Mouse (Mus musculus): ENCODE results near the gene Best2. TPM values are rescaled to one million over a fixed set of nuclear protein-coding genes. Genes with fewer than 3 reads are reported as not detected.

Gene Best2
- total RNA-seq (2017): not detected in 2 replicates

DNA sequence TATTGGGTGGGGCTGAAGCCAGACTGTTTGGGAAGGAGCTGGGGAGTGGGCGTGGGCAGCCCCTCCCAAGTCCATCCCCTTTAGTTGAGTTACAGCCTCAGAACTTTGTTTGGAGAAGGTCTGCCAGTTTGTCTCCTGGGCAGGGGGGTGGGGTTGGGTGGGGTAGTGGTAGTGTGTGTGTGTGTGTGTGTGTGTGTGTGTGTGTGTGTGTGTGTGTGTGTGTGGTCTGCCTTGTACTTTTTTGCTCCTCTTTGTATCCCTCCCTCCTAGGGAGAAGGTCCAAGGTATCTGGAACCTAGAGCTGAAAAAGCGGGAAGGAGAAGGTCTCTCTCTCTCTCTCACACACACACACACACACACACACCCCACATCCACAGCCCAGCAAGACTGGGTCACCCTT, at the start of gene Best2:
TSS of gene Best2 (minus strand) at position 101 of the 400 bp plus-strand sequence.
- ATAC-seq (replicated peaks; ENCODE audit: low read depth, poor library complexity, severe bottlenecking): no peak

DNA sequence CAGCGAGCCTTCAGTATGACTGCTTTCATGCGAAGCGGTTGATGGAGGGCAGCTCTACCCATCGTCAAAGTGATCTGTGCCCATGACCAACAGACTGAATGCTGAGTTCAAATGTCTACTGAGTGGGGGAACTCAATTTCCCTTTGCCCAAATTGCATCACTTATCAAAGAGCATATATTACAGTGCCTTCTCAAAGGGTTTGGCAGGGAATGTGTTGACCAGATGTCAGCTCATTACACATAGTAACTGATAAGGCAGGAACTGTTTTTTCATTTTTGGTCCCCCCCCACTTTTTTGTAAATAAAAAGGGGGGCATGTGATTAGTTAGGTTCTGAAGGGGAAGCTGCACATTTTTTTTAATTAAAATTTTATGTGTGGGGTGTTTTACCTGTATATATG, 48.3 kb upstream of the Best2 start:
- ATAC-seq (replicated peaks; ENCODE audit: low read depth, poor library complexity, severe bottlenecking): no peak

DNA sequence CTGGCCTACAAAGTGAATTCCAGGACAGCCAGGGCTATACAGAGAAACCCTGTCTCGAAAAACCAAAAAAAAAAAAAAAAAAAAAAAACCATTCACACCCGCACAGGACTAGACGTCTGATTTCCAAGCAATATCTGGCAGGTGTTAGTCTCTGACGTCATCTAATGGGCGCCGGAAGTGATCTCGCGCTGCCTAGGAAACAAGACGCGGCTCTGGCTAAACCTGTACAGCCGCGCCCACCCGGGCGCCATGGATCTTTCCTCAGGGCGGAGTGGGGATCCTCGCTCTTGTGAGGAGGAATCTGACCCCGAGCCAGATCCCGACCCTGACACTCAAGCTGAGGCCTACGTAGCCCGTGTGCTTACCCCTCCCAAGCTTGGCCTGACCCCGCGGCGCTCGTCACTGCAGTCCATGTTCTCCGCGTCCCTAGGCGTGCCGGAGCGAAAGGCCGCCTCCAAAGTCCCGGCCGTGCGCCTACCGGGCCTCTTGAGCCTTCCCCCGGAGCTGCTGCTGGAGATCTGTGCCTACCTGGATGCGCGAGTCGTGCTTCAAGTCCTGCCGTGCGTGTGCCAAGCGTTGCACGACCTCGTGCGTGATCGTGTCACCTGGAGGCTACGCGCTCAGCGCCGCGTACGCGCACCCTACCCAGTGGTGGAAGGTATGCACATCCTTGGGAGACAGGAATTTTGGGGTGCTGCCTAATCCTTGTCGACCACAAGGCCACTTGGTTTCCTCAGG, 45.7 kb upstream of the Best2 start, which contains the start of gene Fbxw9:
TSS of gene Fbxw9 (plus strand) at position 177 of the 738 bp plus-strand sequence.
- peak; percentile 90 for ATAC-seq (replicated peaks; ENCODE audit: low read depth, poor library complexity, severe bottlenecking)

DNA sequence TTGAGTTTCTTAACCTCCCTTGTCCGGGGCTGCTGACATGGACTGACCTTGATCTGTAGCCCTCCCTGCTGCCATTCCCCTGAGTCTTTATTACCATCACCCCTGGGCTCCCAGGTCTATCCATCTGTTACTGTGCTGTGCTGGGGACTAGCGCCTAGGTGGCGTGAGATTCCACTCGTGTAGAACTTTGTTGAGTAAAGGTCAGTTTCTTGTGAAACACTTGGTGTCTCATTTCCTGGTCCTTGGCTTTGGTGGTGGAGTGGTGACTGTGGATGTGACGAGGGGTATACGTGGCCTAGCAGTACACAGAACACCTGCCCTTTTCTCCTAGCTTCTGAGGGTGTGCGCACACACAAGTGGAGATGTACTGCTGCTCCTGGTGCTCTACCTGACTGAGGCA, 43.0 kb upstream of the Best2 start:
- ATAC-seq (replicated peaks; ENCODE audit: low read depth, poor library complexity, severe bottlenecking): no peak

DNA sequence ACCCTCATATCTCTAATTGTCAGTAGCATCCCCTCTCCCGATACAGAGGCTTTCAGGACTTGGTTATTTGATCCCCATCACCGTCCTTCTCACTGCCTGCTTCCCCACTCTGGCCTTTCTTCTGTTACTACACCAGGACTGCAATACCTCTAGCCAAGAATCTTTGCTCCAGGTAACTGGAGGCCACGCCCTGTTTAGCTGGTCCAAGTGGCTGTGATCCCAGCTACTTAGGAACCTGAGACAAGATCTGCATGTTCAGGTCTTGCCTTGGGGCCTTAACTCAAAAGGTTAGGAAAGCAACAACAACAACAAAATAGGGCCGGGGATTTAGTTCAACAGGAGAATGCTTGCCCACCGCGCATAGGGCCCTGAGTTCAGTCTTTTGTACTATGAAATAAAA, 29.3 kb upstream of the Best2 start:
- no peak for ATAC-seq (replicated peaks; ENCODE audit: low read depth, poor library complexity, severe bottlenecking)

DNA sequence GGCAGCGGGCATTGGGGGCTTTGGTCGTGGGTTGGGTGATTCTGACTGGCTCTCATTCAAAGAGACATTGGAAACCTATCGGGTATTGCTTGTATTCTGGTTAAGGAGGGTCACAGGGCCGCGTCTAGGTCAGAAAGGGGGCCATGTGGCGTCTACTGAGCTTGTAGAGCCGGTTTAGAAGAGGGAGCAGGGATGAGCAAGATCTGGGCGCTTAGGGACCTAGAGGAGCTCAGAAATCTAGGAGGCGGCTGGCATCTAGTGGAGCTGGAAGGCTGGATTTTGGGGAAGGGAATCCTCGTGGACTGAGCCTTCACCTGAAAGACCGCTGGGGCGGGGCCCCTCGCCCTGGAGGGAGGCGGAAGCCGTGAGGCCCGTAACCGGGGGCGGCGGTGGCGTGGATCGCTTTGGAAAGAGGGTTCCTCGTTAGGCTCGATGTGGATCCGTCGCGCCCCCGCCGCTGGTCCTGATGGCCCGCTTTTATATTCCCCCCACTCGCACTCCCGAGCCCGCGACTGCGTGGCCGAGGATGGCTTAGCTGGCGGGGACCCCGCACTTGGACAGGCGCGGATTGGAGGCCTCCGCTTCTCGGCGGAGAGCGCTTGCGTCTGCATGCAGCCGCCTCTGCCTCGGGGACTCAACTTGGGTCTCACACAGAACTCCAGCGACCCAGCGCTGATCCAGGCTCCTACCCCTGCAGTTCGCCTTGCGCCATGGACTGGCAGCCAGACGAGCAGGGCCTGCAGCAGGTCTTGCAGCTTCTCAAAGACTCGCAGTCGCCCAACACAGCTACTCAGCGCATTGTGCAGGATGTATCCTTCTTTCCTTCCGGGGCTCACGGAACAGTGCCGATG, 23.6 kb upstream of the Best2 start:
- ATAC-seq (replicated peaks; ENCODE audit: low read depth, poor library complexity, severe bottlenecking): no peak; the same call in 1 of the 2 replicates

DNA sequence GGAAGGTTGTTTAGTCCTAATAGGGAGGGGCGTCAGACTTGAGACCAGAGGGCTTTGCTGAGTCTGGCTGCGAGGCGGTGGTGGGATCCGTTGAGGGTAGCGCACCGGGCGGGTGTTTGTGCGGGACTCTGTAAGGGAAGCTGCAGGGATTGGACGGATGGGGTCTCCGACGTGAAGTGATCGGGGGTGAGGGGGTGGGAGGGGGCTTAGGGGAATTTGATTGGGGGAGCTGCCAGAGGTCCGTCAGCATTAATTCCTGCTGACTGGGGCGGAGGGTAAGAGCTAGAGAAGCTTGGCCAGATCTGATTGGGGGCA, 23.0 kb upstream of the Best2 start:
- peak; percentile 7 for ATAC-seq (replicated peaks; ENCODE audit: low read depth, poor library complexity, severe bottlenecking)

DNA sequence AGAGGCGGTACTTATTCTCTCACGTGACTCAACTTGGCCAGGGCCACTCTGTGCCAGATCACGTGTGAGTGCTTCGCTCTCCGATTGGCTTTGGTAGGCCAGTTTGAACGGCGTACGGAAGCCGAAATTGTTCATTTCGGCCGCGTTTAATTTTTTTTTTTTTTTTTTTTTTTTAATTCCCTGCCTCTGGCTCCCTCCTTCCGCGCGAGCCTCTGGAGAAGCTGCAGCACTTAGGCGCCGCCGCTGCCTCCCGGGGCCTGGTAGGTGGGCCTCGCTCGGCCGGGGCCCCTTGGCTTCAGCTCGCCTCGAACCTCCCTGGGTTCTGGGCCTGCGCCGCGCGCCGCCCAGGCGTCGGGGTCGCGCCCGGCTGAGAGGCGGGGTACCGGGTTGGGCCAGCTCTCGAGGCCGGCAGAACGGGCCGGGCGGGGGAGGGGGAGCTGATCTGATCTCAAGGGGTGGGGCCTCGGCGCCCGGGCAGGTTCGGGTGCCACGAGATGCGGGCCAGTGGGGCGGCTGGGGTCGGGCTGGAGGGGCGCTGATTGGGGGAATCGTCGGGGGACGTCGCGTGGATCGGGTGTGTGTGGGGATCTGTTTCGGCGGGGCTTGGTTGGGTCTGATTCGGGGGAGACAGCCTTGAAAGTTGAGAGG, 22.5 kb upstream of the Best2 start, which contains the start of gene Tnpo2:
TSS of gene Tnpo2 (plus strand) at position 198 of the 648 bp plus-strand sequence.
- ATAC-seq (replicated peaks; ENCODE audit: low read depth, poor library complexity, severe bottlenecking): peak; percentile 80

DNA sequence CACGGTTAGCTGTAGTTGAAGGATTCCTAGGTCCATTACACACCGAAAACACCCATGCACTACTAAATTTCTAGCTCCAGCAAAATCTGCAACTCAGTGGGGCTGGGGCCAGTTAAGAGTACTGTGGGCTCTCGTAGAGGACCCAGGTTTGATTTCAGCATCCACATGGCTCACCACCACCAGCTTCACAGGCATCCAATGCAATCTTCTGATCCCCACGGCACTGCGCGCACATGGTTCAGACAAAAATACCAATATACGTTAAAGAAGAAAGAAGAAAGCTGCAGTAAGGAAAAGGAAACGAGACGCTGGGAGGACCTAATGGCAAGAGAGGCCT, 22.0 kb upstream of the Best2 start:
- peak; percentile 1; the same call in 1 of the 2 replicates for ATAC-seq (replicated peaks; ENCODE audit: low read depth, poor library complexity, severe bottlenecking)

DNA sequence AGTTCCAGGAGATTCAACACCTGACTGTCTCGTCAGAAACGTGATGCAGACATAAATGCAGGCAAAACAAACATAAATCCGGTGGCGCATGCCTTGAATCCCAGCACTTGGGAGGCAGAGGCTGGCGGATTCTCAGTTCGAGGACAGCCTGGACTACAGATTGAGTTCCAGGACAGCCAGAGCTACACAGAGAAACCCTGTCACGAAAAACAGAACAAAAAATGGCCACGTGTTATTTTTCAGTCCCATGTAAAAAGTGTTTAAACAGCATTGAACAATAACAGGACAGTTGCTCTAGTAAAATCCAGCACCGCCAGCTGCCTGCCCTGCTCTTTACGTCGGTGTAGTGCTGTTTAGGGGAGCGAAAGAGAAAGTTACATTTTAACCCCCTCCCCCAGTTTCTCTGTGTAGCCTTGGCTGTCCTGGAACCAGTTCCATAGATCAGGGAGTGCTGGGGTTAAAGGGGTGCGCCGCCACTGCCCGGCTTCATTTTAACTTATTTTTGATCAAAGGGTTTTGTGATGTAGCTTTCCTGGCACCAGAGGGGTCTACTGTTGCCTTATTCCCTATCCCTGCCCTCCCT, 21.5 kb upstream of the Best2 start:
- ATAC-seq (replicated peaks; ENCODE audit: low read depth, poor library complexity, severe bottlenecking): 0 out of 2 replicates have a peak, but pooled peaks have one; percentile 12

DNA sequence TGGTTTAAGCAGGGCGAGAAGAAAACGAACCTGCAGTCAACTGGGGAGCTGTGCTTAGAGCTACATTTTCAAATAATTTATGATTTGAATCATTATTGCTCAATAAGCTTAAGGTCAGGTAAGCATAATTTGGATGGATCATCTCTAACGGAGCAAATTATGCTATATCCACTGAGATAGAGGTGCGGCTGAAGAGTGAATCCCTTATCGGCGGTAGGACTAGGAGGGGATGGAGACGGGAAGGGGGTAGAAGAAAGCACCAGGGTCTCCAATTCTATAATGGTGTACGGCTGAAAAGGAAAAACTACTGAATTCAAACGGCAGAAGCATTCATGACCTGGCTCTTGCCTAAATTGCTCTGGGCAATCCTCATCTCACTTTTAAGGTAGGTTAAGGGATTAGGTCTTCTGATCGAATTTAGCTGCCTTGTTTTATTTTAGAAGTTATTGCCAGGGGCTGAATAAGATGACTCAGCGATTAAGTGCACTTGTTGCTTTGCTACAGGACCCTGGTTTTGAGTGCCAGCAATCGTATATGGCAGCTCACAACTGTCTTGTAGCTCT, 20.9 kb upstream of the Best2 start:
- no peak for ATAC-seq (replicated peaks; ENCODE audit: low read depth, poor library complexity, severe bottlenecking)

DNA sequence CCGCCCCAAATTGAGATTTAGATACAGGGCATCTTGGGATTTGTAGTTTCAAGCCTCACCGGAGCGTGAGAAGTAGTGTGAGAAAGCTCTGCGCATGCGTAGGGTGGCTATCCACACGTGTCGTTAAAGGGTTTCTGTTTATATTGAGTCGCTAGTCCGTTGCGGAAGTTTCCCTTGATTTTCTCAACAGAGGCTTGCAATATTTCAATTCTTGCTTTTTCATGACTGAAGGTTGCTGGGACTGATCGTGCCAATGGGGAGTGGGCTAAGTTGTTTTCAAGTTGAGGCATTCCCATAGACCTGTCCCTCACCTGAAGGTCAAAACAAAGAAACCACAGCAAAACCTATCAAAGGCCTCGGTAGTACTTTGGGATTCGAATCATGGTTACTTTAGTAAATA, 20.4 kb upstream of the Best2 start:
- peak; percentile 31 for ATAC-seq (replicated peaks; ENCODE audit: low read depth, poor library complexity, severe bottlenecking)

DNA sequence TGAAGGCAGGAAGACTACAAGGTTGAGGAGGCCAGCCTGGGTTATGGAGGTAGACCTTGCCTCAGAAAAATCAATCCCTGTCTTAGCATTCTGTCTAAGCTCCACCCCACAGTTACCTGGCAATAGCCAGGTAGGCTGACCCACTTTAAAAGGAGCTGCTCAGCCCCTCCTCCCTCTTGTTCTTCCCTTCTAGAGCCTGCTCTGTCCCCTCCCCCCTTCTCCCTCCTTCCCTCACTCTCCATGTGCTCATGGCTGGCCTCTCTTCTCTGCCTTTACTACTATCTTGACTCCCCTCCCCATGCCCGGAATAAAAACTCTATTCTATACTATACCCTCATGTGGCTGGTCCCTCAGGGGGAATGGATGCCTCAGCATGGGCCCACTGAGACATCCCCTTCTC, 19.5 kb upstream of the Best2 start:
- no peak for ATAC-seq (replicated peaks; ENCODE audit: low read depth, poor library complexity, severe bottlenecking)

DNA sequence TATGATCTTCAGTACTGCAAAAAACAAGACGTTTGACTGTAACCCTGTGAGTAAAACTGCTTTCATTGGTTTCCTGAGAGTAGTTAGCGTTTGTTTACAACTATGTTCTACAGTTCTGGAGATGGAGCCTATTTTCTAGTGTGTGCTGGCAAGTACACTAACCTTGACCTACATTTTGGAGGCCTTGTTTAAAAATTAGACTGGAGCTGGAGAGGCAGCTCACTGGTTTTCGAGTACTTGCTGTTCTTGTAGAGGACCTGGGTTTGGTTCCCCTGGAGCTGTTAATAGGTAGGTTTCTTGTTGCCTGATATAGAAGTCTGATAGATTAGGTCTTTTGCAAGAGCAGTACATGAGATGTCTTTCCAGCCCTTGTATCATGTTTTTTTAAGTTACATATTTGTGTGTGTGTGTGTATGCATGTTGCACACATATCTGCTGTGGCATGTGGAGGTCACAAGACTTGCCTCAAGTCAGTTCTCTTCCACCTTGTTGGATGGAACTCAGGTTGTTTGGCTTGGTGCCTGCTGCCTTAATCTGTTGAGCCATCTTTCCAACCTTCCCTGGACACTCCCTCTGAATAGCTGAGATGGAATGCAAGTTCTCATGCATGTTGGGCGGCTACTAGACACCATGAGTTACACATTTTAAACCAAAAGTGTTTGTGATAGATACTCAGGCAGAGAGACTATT, 18.4 kb upstream of the Best2 start:
- no peak for ATAC-seq (replicated peaks; ENCODE audit: low read depth, poor library complexity, severe bottlenecking)

DNA sequence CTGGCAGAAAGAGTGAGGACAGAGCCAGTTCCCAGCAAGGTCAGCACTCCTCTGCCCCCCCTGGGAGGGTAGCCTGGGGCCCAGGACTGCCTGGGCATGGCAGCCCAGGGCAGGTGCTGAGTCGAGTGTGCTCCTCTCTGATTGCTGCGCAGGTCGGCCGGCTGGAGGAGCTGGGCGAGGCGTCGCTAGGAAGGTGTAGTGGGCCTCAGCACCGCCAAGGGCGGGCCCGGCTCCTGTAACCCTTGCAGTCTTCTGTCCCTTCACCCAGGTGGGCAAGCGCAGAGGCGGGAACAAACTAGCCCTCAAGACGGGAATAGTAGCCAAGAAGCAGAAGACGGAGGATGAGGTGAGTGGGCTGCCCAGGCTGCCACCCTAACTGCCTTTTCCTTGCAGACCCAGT, 14.9 kb upstream of the Best2 start:
- no peak for ATAC-seq (replicated peaks; ENCODE audit: low read depth, poor library complexity, severe bottlenecking)

DNA sequence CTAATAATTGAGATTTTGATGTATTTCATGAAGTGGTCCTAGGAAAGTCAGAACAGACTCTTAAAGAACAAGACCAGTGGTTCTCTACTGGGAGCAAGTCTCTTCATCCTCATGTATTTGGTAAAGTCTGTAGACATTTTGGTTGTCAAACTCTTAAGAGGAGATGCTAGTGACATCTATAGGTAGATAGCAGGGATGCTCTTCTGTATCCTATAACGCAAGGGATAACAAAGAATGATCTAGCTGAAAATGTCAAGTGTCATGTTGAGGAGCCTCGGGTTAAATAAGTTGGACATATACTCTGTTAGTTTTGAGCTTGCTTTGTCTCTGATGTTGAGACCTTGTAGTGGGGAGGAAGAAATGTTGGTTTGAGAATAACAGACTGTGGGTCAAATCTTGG, 13.6 kb upstream of the Best2 start:
- ATAC-seq (replicated peaks; ENCODE audit: low read depth, poor library complexity, severe bottlenecking): no peak

DNA sequence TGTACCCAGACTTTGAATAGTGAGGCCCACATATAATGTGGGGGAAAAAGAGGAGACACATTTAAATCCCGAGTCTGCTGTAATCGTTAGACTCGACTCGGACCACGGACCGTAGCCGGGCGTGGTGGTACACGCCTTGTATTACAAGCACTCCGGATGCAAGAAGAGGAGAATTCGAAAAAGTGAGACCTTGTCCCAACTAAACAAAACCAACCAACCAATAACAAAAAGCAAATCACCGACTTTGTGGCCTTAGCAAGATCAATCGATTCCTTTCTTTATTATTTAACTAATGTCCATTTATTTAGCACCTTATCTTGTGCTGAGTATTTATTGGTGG, 13.2 kb upstream of the Best2 start:
- ATAC-seq (replicated peaks; ENCODE audit: low read depth, poor library complexity, severe bottlenecking): no peak

DNA sequence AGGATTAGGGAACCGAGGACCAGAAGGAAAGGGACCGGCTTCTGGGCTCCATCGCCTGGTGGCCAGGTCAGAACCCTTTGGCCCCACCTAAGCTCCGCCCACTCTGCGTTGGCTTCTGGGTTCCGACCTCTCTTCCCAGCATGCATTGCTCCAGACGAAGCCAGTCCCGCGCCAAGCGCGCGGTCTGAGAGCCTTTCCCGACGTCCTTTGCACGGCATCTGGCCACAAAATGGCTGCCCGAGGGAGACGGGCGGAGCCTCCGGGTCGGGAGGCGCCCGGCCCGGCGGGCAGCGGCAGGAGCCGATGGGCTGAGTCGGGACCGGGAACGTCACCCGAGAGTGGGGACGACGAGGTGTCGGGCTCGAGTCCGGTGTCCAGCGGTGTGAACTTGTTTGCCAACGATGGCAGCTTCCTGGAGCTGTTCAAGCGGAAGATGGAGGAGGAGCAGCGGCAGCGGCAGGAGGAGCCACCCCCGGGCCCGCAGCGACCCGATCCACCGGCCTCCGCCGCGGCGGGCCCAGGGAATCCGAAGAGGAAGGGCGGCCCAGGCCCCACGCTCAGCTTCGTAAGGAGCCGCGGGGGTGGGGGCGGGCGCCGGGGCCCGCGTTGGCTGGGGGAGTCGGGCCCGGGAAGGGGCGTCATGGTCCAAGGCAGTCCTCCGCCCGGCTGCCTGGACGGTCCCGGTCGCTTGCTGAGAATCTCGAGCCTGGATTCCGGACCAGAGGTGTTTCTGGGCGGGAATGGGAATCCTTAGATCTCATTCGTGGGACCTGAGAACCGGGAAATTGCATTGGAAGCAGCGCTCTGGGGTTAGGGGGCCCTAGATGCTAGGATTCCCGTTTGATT, 12.6 kb upstream of the Best2 start, which contains the start of gene Trir:
TSS of gene Trir (plus strand) at position 154 of the 846 bp plus-strand sequence.
- peak; percentile 80 for ATAC-seq (replicated peaks; ENCODE audit: low read depth, poor library complexity, severe bottlenecking)
